Mouse (Mus musculus) thymus, adult 2 months (tissue): Measurements from ENCODE around the gene Arntl.

Experiments used
- CTCF ChIP-seq: fragments of 200-500 bp; IDR thresholded peaks from 2 replicates; pipeline ENCODE4 v1.5.1; 2012; ENCODE audit warnings: mild to moderate bottlenecking, control low read depth, low read length, moderate library complexity, borderline replicate concordance; ENCODE audit not compliant: control insufficient read depth, poor library complexity, insufficient read depth; ENCODE audit errors: extremely low read depth
- POLR2A ChIP-seq: fragments of 200-500 bp; IDR thresholded peaks from 2 replicates; pipeline ENCODE4 v1.6.1; 2012; ENCODE audit warnings: mild to moderate bottlenecking, low read length, control low read depth, moderate library complexity; ENCODE audit not compliant: control insufficient read depth, poor library complexity, insufficient read depth; ENCODE audit errors: extremely low read depth

DNA sequence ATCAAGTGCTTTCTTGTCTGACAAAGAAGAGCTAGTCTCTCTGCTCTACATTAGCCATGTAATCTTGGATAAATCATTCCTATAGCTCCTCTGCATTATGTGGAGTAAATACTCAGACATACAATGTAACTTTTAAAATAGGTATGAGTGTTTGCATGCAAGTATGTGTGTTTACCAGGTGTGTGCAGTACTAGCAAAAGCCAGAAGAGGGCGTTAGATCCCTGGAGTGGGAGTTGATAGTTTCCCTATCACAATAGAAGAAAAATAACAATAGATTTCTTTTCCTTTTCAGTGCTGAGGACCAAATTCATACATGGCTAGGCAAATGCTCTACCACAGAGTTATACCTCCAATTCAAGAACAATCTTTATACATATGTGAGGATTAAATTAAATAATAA is 15.5 kb upstream of the Arntl start:
- TF ChIP-seq POLR2A (no peak), CTCF (no peak)
